Mouse (Mus musculus) embryo, embryonic 9.5 days (tissue): Measurements from ENCODE around the gene Nop9.

Experiments used
- DNase-seq: peaks from one replicate; pipeline ENCODE4 v3.0.0-alpha.2; 2017; ENCODE audit errors: extremely low spot score

The Nop9 gene

DNA sequence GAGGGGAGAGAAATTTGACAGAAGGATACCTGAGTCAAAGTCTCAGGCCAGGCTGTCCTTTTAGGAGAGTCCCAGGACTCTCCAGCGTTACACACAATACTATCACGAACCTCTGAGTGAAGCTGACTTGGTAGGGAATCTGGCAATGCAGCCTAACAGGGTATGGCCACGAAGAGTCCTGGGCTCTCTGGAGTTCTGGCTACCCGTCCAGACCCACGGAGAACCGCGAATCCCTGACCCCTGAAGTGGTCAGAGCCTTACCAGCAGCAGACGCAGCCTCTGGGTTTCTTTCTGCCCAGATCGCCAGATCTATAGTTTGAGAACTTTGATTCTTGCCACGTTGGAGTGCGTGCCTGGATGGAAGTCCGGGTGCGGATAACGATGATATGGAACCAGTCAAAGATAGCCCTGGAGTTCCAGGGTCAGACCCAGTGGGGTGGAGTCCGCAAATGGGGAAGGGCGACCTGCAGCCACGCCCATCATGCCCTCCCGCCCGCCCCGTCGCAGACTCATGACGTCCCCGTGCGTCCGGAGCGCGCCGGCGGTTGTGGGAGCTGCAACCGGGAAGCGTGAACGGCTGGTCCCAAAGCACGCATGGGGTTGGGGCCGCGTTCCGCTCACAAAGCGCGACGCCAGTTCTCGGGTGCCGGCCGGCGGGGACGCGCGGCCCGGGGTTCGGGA lies at the start of gene Nop9, which contains the start of gene Dhrs1:
Gene Nop9 (plus strand): TSS at position 514 of the 681 bp plus-strand sequence.
Gene Dhrs1 (minus strand): TSS at position 511 of the 681 bp plus-strand sequence.
- DNase-seq: peak; percentile 98

DNA sequence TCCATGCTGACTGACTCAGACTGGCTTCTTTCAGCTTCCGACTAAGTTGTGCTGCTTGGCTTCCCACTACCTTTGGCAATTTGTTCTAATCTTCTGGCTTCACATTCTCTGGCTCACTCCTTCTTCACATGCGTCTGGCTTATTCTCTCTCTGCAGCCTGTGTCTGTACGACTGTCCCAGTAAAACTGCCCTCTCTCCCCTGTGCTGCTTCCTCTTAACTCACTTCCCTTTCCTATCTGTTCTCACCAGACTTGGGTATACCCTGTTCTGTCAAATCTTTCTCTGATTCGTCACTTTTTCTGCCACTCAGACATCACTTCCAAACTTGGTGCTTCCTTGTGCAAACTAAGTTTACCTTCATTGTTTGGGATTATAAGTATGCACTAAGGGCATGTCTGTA lies 48.3 kb upstream of the Nop9 start:
- DNase-seq: no peak

DNA sequence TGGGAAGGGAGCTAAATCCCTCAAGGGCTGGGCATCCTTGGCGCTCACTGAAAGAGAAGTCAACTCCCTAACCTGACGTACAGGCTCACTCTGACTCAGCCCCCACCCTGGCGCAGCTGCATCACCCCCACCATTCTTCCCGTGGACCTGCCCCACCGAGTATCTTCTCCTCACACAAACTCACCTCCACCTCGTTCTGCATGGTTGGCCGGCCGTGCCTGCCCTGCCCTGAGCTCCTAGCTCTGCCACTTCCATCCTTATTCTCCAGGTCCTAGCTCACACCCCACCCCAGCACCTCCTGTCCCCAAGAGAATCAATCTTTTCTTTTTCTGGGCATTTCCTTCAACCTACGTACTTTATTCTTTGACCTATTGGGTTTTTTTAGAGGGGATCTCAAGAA lies 44.4 kb upstream of the Nop9 start:
- DNase-seq: no peak

- no peak for DNase-seq
Observed at GRCm38 (mm10) chr14:55702761-55703160, 42.7 kb upstream of the Nop9 start.

DNA sequence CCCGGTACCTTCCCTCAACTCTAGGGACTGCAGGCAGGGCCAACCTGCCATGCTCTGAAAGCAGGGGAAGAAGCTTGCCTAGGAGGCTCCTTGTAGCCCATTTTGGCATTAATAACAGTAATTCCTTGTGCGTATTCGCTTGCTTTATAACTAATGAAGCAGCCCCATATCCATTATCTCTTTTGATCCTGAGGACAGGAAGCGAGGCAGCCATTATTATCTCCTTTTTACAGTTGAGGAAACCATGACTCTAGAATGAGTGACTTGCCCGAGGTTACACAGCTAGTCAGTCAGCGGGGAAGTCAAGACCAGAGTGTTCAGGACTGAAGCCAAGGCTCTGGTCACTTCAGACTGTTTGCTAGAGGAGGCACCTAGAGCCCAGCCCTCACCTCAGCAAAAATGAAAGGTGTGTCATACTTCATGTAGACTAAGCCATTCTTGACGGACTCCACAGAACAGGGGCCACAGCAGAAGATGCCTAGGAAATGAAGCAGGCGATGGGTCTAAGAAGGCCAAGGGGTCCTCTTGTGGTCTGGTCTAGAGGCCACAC lies 39.4 kb upstream of the Nop9 start:
- DNase-seq: no peak

DNA sequence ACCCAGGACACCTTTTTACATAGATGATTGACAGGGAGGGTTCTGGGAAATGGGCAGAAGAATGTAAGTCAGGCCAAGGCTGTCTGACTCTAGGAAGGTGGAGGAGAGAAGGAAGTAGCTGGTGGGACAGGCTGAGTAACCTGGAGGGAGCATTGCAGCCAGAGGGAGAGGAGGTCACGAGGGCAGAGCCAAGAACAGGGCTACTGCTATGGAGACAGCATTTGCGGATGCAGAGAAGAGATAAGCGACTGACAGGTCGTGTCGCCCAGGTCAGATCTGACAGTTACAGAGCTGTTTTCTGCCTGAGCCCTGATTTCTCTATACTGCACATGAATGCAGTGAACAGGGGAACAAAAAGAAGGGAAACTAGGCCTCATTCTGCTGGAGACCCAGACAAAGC lies 38.1 kb upstream of the Nop9 start:
- DNase-seq: no peak

DNA sequence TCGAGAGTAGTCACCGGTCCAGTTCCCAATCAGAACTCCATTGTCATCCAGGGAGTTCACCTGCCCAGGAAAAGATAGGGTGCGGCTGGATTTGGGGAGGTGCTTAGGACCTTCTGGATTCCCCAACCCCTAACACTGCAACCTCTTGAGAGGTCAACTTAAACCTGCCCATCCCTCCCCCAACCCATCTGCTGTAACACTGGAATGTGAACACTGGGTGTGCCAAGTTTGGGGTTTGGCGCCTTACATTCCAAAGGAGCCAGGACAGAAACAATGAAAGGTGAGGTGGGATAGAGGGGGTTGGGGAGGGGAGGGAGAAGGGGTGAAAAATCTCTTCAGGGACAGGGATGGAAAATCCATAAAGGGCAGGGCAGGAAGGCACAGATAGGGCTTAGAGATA lies 36.0 kb upstream of the Nop9 start:
- DNase-seq: no peak

- DNase-seq: no peak
Observed at GRCm38 (mm10) chr14:55711786-55712185, 33.7 kb upstream of the Nop9 start.

- DNase-seq: peak; percentile 22
Observed at GRCm38 (mm10) chr14:55713007-55713728, 32.3 kb upstream of the Nop9 start.

- no peak for DNase-seq
Observed at GRCm38 (mm10) chr14:55713729-55714122, 31.8 kb upstream of the Nop9 start, which contains the start of gene Tgm1. Tgm1 (minus strand) TSS chr14:55713926.

DNA sequence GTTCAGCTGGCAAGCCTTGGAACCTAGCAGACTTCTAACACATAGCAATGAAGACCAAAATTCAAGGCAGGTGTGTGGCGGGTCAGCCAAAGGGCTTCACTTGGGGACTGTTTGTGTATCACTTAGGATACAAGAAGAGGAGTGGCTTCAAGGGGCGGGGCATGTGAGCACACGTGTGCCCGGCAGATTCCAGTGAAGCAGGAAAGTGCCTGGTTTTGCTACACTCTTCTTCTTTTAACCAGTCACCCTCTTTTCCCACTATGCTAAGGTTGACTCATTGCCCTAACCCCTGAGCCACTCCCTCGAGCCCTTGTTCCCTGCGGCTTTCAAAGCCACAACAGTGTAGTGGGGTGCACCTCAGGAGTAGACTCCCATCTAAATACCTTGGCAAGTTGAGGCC lies 30.6 kb upstream of the Nop9 start:
- DNase-seq: no peak

DNA sequence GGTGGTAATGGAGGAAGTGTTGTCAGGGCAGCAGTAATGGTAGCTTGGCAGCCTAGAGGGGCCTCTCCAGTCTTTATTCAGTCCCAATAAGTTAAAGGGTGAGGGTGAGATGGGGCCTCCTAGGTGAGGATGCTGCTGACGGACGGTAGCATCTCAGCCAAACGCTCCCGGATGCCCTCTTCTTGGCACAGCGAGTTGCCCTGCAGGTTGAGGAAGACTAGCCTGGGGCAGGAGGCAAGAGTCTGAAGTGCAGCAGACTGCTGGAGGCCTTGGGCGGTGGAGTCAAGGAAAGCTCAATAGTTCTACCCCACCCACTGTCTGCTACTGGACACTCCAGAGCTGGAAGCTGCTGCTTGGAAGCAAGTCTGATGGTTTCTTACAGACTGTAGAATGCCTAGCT lies 29.2 kb upstream of the Nop9 start:
- DNase-seq: no peak

- no peak for DNase-seq
Observed at GRCm38 (mm10) chr14:55716884-55717283, 28.6 kb upstream of the Nop9 start.

DNA sequence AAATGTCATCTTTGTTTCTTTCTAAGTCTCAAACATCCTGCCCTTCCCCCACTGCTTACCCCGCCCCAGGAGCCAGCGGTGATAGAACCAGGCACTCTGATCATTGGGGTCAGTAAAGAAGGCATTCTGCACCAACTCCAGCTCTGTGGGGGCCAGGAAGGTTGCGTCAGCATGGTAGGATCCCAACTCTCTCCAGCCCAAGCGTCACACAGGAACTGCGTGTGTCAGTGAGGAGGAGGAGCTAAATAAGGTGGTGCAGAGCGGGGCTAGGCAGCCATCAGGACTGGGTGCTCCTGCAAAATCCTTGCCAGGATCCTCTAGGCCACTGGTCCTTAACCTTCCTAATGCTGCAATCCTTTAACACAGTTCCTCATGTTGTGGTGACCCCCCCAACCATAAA lies 25.8 kb upstream of the Nop9 start:
- no peak for DNase-seq

GRCm38 (mm10) chr14:55720666-55721065 lies 24.8 kb upstream of the Nop9 start:
- no peak for DNase-seq

GRCm38 (mm10) chr14:55721076-55721475 lies 24.4 kb upstream of the Nop9 start:
- DNase-seq: no peak

DNA sequence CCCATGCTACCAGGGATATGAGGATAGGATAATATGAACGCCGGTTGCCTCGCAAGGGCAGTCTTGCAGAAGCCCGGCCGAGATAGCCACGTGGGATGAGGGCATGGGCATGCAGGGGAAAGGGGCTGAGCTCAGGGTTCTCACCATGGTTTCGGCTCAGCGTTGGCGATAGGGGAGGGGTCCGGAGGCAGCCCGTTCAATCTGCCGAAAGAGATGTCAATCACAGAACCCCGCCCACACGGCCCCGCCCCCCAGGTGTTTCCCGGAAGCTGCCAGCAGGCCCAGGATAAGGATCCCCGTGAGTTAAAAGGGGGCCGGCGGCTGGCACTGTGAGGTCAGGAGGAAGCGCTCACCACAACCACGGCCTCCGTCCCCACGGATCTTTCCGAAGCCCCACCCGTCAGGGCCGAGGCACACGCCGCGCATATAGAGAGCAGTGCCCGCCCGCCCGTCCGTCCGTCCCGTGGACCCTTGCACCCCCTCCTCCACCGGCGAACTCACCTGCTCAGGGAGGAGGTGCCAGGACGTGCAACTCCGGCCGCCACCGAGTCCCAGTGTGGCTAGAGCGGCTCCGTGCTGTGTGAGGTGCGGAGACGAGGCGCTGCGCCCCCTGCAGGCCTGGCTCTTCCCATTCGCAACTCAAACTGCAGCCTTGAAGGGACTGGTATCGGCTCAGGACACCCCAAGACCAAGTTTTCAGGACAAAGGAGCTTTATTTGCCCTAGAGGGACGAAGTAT lies 23.6 kb upstream of the Nop9 start, which contains the start of gene Rabggta:
Gene Rabggta (minus strand): TSS at position 564 of the 738 bp plus-strand sequence.
- peak; percentile 95 for DNase-seq

DNA sequence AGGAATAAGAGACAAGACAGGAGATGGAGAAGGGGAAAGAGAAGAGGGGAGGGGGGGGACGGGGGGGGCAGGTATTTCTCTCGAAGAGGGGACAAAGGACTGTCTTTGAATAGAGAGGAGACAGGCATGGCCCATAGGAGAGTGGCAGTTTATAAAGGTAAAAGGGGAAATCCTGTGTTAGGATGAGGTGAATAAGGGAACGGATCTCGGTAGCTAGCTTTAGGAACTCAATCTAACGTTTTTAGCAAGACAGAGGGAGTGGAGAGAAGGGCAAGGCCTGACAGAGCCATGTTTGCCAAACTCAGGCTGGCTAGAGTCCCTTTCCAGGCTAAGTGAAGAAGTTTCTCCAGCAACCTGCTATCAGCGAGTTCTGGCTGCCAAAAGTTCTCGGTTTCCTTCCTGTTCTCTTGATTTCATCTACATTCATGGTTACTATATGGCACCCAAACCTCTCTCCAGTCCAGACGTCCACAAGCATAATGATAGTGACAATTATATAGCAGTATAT lies 23.0 kb upstream of the Nop9 start:
- DNase-seq: no peak

DNA sequence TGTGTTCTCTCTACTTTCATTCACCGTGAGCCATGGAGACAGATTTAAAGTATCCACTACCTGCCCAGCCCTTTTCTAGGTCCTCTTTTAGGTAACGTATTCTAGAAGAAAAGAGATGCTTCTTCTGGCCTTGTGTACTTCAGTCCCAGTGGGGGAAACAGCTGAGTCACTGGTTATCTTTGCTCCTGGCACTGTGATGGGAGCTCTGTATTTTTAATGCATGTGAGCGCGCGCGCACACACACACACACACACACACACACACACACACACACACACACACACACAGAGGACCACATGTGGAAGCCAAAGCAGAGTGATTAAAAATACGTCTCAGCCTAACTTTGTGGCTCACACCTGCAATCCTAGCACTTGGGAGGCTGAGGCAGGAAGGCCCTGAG lies 22.1 kb upstream of the Nop9 start:
- no peak for DNase-seq

DNA sequence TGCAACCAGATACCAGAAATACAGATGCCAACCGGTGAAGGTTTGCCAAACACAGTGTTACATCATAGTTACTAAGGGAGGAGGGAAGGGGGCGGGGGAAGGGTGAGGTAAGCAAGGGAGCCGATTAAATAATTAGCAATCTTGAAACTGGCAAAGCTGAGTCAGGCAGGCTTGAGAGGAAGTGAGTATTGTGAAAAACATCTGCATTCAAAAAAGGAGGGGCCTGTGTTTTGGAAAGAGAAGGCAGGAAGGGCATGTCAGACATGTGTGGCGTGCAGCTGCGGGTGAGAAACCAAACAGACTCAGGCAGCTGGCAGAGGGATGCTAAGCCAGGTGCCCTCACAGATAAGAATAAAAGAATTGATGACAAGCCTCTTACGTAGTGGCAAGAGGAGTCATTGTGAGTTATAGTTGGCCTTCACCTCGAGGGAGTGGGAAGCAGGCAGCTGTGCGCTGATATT lies 21.1 kb upstream of the Nop9 start:
- DNase-seq: no peak

- no peak for DNase-seq
Observed at GRCm38 (mm10) chr14:55726261-55726660, 19.2 kb upstream of the Nop9 start.
